Mouse (Mus musculus) erythroblast, embryonic 14.5 days (primary cell): ENCODE data around the gene Xrcc6.

Source experiments
- GATA1 ChIP-seq: IDR thresholded peaks from 2 replicates; pipeline ENCODE4 v1.6.1; 2012; ENCODE audit warnings: low read length, inconsistent platforms, mixed read lengths
- TAL1 ChIP-seq: IDR thresholded peaks from 3 replicates; pipeline ENCODE4 v1.6.1; 2012; ENCODE audit warnings: low read length, inconsistent platforms, mixed read lengths

- no peak for TF ChIP-seq TAL1
- TF ChIP-seq GATA1, result no peak
Observed at GRCm38 (mm10) chr15:82087266-82087665, 99.6 kb downstream of the Xrcc6 start.
